Mouse (Mus musculus): ENCODE data around the gene Cntnap2. TPM values are rescaled to one million over a fixed set of nuclear protein-coding genes. Genes with fewer than 3 reads are reported as not detected.

The Cntnap2 gene
- polyA plus RNA-seq, 1 experiment from 2014 or later: 0.63 TPM

DNA sequence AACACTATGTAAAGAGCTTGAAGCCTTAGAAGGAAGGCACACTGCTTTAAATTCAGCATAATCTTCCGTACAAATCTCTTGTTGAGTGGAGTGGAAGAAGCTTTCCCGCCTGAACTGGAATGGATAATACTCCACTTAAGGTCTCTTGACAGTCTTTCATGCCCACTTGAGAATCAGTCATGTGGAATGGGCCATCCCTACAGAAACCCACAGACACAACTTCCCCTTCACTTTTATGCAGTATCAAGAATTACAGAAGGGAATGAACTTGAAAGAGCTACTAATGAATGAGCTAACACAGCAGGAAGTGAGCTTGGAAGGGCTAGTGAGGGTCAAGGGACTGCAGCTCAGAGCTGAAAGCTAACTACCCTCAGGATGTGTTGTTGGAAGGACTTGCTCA, 1021.1 kb downstream of the Cntnap2 start:
- 47% methylated on average over 2 of the region's 2 CpGs for WGBS
- no peak for ATAC-seq (ENCODE audit: extremely low read depth, insufficient number of reproducible peaks, low FRiP score, low TSS enrichment)
- Histone ChIP-seq H3K4me1 (no peaks in the 10 kb centered on the region), H3K27me3 (replicated peaks) (no peaks in the 10 kb centered on the region), H3K4me3 (no peak overlapping the region), H3K4me2 (no peak overlapping the region), H3K9me3 (no peaks in the 10 kb centered on the region), H3K36me3 (no peaks in the 10 kb centered on the region), H3K9ac (no peak overlapping the region), H3K27ac (replicated peaks) (no peak overlapping the region)

DNA sequence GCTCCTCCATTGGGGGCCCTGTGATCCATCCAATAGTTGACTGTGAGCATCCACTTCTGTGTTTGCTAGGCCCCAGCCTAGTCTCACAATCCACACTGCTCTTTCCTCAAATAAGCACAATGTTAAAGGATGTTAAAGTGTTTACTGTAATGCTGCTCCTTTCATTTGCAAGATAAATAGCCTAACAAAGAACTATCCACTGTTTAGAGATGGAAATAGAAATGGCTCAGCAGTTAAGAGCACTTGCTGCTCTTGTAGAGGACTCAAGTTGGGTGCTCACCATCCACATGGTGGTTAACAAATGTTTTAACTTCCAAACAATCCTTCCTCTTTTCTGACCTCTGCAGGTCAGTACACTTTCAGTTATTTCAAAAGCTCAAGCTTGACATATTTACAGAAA, 1022.3 kb downstream of the Cntnap2 start:
- no peaks in the 10 kb centered on the region for H3K9me3 ChIP-seq
- H3K27me3 ChIP-seq (replicated peaks): no peaks in the 10 kb centered on the region
- H3K4me1 ChIP-seq: no peaks in the 10 kb centered on the region
- no peak for ATAC-seq (ENCODE audit: extremely low read depth, insufficient number of reproducible peaks, low FRiP score, low TSS enrichment)
- no peak overlapping the region for H3K4me2 ChIP-seq
- H3K36me3 ChIP-seq: no peaks in the 10 kb centered on the region
- no peak overlapping the region for H3K9ac ChIP-seq
- no peak overlapping the region for H3K4me3 ChIP-seq
- H3K27ac ChIP-seq (replicated peaks): no peak overlapping the region

DNA sequence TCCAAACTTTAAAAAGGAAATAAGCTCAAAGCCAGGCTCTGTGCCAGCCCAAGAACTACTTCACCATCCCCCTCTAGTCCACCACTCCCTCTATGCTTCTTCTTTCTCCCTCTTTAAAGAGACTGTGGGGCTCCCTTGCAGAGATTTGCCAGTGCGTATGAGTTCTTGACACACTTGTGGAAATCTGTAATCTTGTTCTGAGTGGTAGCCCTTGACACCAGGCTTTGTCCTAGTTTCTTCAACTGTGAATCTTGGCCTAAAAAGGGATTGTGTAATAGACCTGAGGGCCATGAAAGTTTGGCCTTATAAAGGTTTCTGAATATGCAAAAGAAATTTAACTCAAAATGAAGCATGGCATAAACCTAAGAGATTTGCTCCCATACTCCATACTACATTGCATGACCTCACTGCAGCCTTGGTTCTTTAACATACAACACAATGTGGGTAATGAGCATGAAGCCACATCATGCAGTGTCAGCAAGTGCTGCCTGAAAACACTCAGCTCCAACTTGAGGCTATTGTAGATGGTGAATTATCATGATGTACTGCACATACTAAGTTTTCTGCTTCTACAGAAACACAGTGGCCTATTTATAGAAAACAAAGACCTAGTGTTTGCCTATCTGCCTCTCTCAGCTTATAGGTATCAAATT, 1084.2 kb downstream of the Cntnap2 start:
- H3K27me3 ChIP-seq (replicated peaks): no peaks in the 10 kb centered on the region
- WGBS: 71% methylated on average over 1 of the region's 1 CpGs
- H3K36me3 ChIP-seq: no peaks in the 10 kb centered on the region
- H3K9ac ChIP-seq: no peak overlapping the region
- H3K27ac ChIP-seq (replicated peaks): no peak overlapping the region
- no peak overlapping the region for H3K4me2 ChIP-seq
- H3K9me3 ChIP-seq: no peaks in the 10 kb centered on the region
- no peaks in the 10 kb centered on the region for H3K4me1 ChIP-seq
- H3K4me3 ChIP-seq: no peak overlapping the region
- no peak for ATAC-seq (ENCODE audit: extremely low read depth, insufficient number of reproducible peaks, low FRiP score, low TSS enrichment)

DNA sequence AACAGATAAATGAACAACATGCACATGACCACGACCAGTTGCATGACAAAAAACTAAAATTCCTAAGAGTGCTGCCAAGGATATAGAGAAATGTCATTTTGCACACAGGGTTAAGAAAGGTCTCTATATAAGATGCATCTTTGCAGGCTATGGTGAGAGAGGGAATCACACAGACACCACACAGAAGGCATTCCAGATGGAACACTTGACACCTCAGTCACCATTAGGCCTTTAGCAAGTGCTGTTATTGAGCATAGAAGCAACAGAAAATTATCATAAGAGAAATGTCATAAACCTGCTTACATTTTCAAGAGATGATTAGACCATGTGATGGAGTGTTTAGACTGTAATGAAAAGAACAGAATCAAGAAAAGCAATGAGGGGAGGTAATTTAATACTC, 1107.7 kb downstream of the Cntnap2 start:
- Histone ChIP-seq H3K9me3 (no peaks in the 10 kb centered on the region), H3K27me3 (replicated peaks) (no peaks in the 10 kb centered on the region), H3K4me1 (no peaks in the 10 kb centered on the region), H3K4me2 (no peak overlapping the region), H3K27ac (replicated peaks) (no peak overlapping the region), H3K4me3 (no peak overlapping the region), H3K36me3 (no peaks in the 10 kb centered on the region), H3K9ac (no peak overlapping the region)
- WGBS: 50% methylated on average over 1 of the region's 1 CpGs
- no peak for ATAC-seq (ENCODE audit: extremely low read depth, insufficient number of reproducible peaks, low FRiP score, low TSS enrichment)

DNA sequence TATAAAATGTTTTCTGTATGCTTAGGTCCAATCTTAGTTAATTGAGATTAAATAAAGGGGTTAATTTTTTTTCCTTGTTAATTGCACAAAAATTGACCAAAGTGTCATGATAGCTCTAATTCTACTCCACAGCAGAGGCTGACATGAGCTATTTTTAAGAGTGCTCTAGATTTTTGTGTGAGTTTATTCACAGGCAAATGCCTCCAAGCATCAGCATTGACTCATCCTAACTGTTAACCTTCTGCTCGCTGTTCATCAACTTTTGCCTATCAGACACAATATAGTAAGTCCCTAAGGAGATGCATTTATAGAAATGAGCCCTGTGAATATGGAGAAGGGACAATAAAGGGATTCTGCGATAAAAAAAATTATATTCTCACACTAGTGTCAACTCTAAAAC, 1138.1 kb downstream of the Cntnap2 start:
- no peaks in the 10 kb centered on the region for H3K27me3 ChIP-seq (replicated peaks)
- 73% methylated on average over 2 of the region's 2 CpGs for WGBS
- H3K4me1 ChIP-seq: no peaks in the 10 kb centered on the region
- no peaks in the 10 kb centered on the region for H3K9me3 ChIP-seq
- no peak overlapping the region for H3K4me3 ChIP-seq
- no peaks in the 10 kb centered on the region for H3K36me3 ChIP-seq
- H3K4me2 ChIP-seq: no peak overlapping the region
- no peak overlapping the region for H3K27ac ChIP-seq (replicated peaks)
- no peak overlapping the region for H3K9ac ChIP-seq
- no peak for ATAC-seq (ENCODE audit: extremely low read depth, insufficient number of reproducible peaks, low FRiP score, low TSS enrichment)

DNA sequence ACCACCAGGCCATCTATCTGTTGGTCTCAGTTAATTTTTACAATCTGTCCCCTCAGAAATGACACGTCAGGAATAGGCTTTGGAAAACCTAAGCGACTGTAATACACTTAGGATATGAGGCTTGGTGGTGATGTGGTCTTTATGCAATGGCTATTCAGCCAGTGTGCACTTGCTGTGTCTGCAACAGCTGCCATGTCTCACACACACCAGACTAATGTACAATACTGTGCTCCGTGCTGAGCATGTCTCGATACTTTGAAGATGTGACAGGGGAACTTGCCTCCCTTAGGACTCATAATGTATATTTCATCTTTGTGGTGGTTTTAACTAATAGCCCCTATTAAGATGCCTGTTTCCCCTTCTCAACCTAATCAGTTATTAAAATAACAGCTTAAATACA, 1142.7 kb downstream of the Cntnap2 start:
- ATAC-seq (ENCODE audit: extremely low read depth, insufficient number of reproducible peaks, low FRiP score, low TSS enrichment): no peak
- no peaks in the 10 kb centered on the region for H3K27me3 ChIP-seq (replicated peaks)
- H3K4me3 ChIP-seq: no peak overlapping the region
- H3K4me1 ChIP-seq: no peaks in the 10 kb centered on the region
- H3K27ac ChIP-seq (replicated peaks): no peak overlapping the region
- no peaks in the 10 kb centered on the region for H3K9me3 ChIP-seq
- no peak overlapping the region for H3K4me2 ChIP-seq
- H3K36me3 ChIP-seq: no peaks in the 10 kb centered on the region
- H3K9ac ChIP-seq: no peak overlapping the region
- 72% methylated on average over 4 of the region's 4 CpGs for WGBS

DNA sequence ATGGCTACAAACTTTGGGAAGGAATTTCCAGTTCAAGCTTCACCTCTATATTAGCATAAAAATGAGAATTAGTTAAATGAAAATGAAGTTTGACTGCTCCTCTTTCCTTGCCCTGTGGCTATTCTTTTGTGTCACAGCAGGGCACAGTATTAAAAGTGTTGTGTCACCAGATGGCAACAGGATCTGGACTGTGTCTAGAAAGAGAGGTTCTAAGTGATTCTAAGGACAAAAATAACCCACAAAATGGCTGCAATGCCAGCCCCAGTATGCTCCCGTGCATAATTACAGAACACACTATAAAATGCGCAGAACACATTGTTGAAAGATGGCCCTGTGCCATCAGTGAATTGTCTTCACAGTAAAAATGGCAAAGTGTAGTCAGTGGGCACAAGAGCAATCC, 1146.4 kb downstream of the Cntnap2 start:
- Histone ChIP-seq H3K27ac (replicated peaks) (no peak overlapping the region), H3K4me2 (no peak overlapping the region), H3K36me3 (no peaks in the 10 kb centered on the region), H3K4me1 (no peaks in the 10 kb centered on the region), H3K9ac (no peak overlapping the region), H3K9me3 (0 out of 2 replicates have a peak, but pooled peaks cover 2% of the 10 kb centered on the region), H3K4me3 (no peak overlapping the region), H3K27me3 (replicated peaks) (no peaks in the 10 kb centered on the region)
- 67% methylated on average over 2 of the region's 2 CpGs for WGBS
- ATAC-seq (ENCODE audit: extremely low read depth, insufficient number of reproducible peaks, low FRiP score, low TSS enrichment): no peak

DNA sequence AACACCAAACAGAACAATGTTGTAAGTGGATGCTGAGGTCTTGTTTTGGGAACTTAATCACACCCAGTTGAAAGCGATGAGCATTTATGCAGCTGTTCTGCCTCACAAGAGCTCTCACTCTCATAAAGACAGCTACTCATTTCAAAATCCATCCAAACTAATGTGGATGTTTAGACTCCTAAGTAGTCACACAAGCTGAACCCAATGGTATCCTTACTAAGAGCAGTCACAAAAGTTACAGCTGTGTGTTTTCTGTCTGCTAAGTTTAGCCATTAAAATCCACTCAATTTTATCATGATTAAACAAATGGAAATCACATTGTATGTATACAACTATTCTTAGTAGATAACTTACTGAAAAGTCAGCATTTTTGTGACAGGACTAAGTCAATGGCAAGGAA, 1173.7 kb downstream of the Cntnap2 start:
- H3K36me3 ChIP-seq: no peaks in the 10 kb centered on the region
- H3K9me3 ChIP-seq: no peaks in the 10 kb centered on the region
- H3K9ac ChIP-seq: no peak overlapping the region
- no peak overlapping the region for H3K4me2 ChIP-seq
- no peak overlapping the region for H3K27ac ChIP-seq (replicated peaks)
- no peaks in the 10 kb centered on the region for H3K27me3 ChIP-seq (replicated peaks)
- no peaks in the 10 kb centered on the region for H3K4me1 ChIP-seq
- no peak for ATAC-seq (ENCODE audit: extremely low read depth, insufficient number of reproducible peaks, low FRiP score, low TSS enrichment)
- 90% methylated on average over 1 of the region's 1 CpGs for WGBS
- H3K4me3 ChIP-seq: no peak overlapping the region

DNA sequence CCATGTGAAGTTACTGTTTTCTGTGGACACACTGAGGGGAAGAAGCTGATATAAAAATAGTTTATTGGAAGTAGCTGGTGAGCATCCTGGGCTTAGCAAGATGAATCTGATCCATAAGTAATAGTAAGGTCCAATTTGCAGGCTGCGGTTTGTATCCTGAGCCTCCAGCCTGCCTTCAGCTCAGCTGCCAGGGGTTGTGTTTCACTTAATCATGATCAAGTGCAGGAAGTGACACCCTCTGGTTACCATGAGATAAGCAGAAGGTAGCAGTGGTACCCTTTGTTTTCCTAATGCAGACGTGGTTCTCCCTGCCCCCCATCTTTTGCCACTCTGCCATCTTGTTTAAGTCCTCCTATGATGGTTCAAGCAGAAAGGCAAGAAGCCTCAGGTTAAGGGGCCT, 1181.2 kb downstream of the Cntnap2 start:
- no peaks in the 10 kb centered on the region for H3K9me3 ChIP-seq
- H3K4me3 ChIP-seq: no peak overlapping the region
- 29% methylated on average over 2 of the region's 2 CpGs for WGBS
- H3K36me3 ChIP-seq: no peaks in the 10 kb centered on the region
- no peak overlapping the region for H3K4me2 ChIP-seq
- no peak for ATAC-seq (ENCODE audit: extremely low read depth, insufficient number of reproducible peaks, low FRiP score, low TSS enrichment)
- H3K27ac ChIP-seq (replicated peaks): no peak overlapping the region
- no peaks in the 10 kb centered on the region for H3K27me3 ChIP-seq (replicated peaks)
- no peaks in the 10 kb centered on the region for H3K4me1 ChIP-seq
- H3K9ac ChIP-seq: no peak overlapping the region

DNA sequence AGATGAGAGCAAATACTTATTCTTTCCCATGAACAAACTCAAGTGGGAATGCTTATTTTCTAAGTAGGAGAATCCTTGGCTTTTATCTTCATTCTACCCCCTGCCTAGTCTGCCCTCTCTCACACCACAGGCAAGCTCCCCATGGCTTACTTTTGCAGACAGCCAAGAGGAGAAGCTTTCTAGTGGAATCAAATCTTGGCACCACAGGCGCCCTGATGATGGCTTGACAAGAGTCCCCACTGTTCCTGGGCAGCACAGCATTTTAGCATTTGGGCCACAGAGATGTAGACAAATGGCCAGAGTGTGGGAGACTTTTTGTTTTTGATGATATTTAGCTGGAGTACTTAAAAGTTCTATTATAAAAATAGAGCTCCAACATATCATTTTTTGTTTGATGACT, 1204.0 kb downstream of the Cntnap2 start:
- H3K4me2 ChIP-seq: no peak overlapping the region
- H3K9ac ChIP-seq: no peak overlapping the region
- 31% methylated on average over 1 of the region's 1 CpGs for WGBS
- H3K27me3 ChIP-seq (replicated peaks): no peaks in the 10 kb centered on the region
- H3K4me3 ChIP-seq: no peak overlapping the region
- no peak for ATAC-seq (ENCODE audit: extremely low read depth, insufficient number of reproducible peaks, low FRiP score, low TSS enrichment)
- no peaks in the 10 kb centered on the region for H3K4me1 ChIP-seq
- no peaks in the 10 kb centered on the region for H3K9me3 ChIP-seq
- H3K36me3 ChIP-seq: no peaks in the 10 kb centered on the region
- H3K27ac ChIP-seq (replicated peaks): no peak overlapping the region

DNA sequence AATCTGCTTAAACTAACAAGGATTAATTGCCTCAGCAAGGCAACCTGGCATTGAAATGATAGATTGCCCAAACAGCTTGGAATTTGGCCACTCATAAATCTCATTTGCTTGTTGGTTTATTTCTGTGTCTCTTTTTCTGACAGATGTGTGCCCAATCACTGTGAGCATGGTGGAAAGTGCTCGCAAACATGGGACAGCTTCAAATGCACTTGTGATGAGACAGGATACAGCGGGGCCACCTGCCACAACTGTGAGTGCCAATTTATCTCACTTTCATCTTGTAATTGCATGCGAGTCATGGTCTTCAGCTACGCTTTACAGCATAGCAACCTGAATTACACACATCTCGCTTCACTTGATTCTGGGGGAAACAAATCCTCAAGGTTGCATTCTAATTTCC, 1287.8 kb downstream of the Cntnap2 start:
- no peaks in the 10 kb centered on the region for H3K36me3 ChIP-seq
- H3K9me3 ChIP-seq: no peaks in the 10 kb centered on the region
- H3K27ac ChIP-seq (replicated peaks): no peak overlapping the region
- H3K27me3 ChIP-seq (replicated peaks): no peaks in the 10 kb centered on the region
- H3K4me1 ChIP-seq: no peaks in the 10 kb centered on the region
- 66% methylated on average over 5 of the region's 5 CpGs for WGBS
- ATAC-seq (ENCODE audit: extremely low read depth, insufficient number of reproducible peaks, low FRiP score, low TSS enrichment): no peak
- H3K4me3 ChIP-seq: no peak overlapping the region
- H3K9ac ChIP-seq: no peak overlapping the region
- no peak overlapping the region for H3K4me2 ChIP-seq

DNA sequence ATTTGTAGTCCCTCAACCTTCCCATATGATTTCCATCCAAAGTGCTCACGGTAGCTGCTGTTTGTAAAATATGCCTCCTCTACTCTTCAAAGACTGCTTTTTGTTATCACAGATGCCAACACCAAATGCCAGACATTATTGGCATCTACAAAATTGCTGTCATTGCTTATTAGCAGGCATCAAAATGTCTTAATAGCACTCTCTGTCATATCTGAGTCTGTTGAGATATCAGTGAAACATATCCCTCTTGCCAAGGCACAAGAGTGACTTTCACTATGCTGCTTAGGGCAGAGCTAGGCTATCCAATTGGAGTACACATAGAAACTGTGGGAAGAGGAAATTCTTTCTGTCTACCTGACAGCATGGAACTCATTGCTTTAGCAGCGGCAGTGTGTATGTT, 1301.9 kb downstream of the Cntnap2 start:
- no peak overlapping the region for H3K9ac ChIP-seq
- no peak overlapping the region for H3K27ac ChIP-seq (replicated peaks)
- no peak for ATAC-seq (ENCODE audit: extremely low read depth, insufficient number of reproducible peaks, low FRiP score, low TSS enrichment)
- H3K27me3 ChIP-seq (replicated peaks): no peaks in the 10 kb centered on the region
- H3K36me3 ChIP-seq: no peaks in the 10 kb centered on the region
- no peaks in the 10 kb centered on the region for H3K4me1 ChIP-seq
- WGBS: 70% methylated on average over 2 of the region's 2 CpGs
- H3K4me3 ChIP-seq: no peak overlapping the region
- H3K4me2 ChIP-seq: no peak overlapping the region
- no peaks in the 10 kb centered on the region for H3K9me3 ChIP-seq
